Mouse (Mus musculus): ENCODE measurements around the gene Stard9.

- TF ChIP-seq CTCF (conservative IDR thresholded peaks at IDR 0.05; ENCODE audit: insufficient read depth, insufficient read length, low read depth, low read length) (no peak), POLR2A (IDR thresholded peaks at IDR 0.05; ENCODE audit: low read depth, low read length) (no peak)
These were observed 93.6 kb downstream of the Stard9 start for GRCm38 (mm10) chr2:120722491-120722890.
